Mouse (Mus musculus): ENCODE results near the gene Gkn1.

Gkn1 gene

GRCm38 (mm10) chr6:87350829-87351228 is at the start of gene Gkn1:
Gene Gkn1, minus strand, starts transcription at chr6:87350942.
- no peak for DNase-seq (ENCODE audit: low spot score)

GRCm38 (mm10) chr6:87399886-87400566 is 49.3 kb upstream of the Gkn1 start:
- DNase-seq (ENCODE audit: low spot score), result no peak

- peak; percentile 94 for DNase-seq (ENCODE audit: low spot score)
These were observed 48.4 kb upstream of the Gkn1 start for GRCm38 (mm10) chr6:87399137-87399536.

- no peak for DNase-seq (ENCODE audit: low spot score)
These were observed 44.0 kb upstream of the Gkn1 start for GRCm38 (mm10) chr6:87394783-87395182.

- no peak for DNase-seq (ENCODE audit: low spot score)
These were observed 42.9 kb upstream of the Gkn1 start for GRCm38 (mm10) chr6:87393466-87394205.

- DNase-seq (ENCODE audit: low spot score), result peak; percentile 53
These were observed 38.8 kb upstream of the Gkn1 start for GRCm38 (mm10) chr6:87389455-87389989.

GRCm38 (mm10) chr6:87388877-87389276 is 38.1 kb upstream of the Gkn1 start, which contains the start of gene Gkn3:
Gene Gkn3, minus strand, starts transcription at chr6:87388935.
- no peak for DNase-seq (ENCODE audit: low spot score)

GRCm38 (mm10) chr6:87386681-87387080 is 35.9 kb upstream of the Gkn1 start:
- DNase-seq (ENCODE audit: low spot score), result no peak

- DNase-seq (ENCODE audit: low spot score), result peak; percentile 77
These were observed 35.5 kb upstream of the Gkn1 start for GRCm38 (mm10) chr6:87386203-87386602.

- DNase-seq (ENCODE audit: low spot score), result no peak
These were observed 34.0 kb upstream of the Gkn1 start for GRCm38 (mm10) chr6:87384761-87385160.

- peak; percentile 34 for DNase-seq (ENCODE audit: low spot score)
These were observed 33.4 kb upstream of the Gkn1 start for GRCm38 (mm10) chr6:87383926-87384691.

- no peak for DNase-seq (ENCODE audit: low spot score)
These were observed 22.3 kb upstream of the Gkn1 start, which contains the start of gene Gkn2 for GRCm38 (mm10) chr6:87373057-87373456. Gene Gkn2, plus strand, starts transcription at chr6:87373357.

GRCm38 (mm10) chr6:87369223-87369622 is 18.5 kb upstream of the Gkn1 start:
- DNase-seq (ENCODE audit: low spot score), result no peak

GRCm38 (mm10) chr6:87354441-87354840 is 3.7 kb upstream of the Gkn1 start:
- no peak for DNase-seq (ENCODE audit: low spot score)

GRCm38 (mm10) chr6:87335935-87336295 is 14.8 kb downstream of the Gkn1 start:
- no peak for DNase-seq (ENCODE audit: low spot score)

GRCm38 (mm10) chr6:87335091-87335934 is 15.4 kb downstream of the Gkn1 start, which contains the start of gene Antxr1:
Gene Antxr1, minus strand, starts transcription at chr6:87335821.
- peak; percentile 71 for DNase-seq (ENCODE audit: low spot score)

- DNase-seq (ENCODE audit: low spot score), result peak; percentile 47
These were observed 16.2 kb downstream of the Gkn1 start for GRCm38 (mm10) chr6:87334361-87335090.

GRCm38 (mm10) chr6:87332380-87332779 is 18.4 kb downstream of the Gkn1 start:
- no peak for DNase-seq (ENCODE audit: low spot score)

- DNase-seq (ENCODE audit: low spot score), result no peak
These were observed 22.2 kb downstream of the Gkn1 start for GRCm38 (mm10) chr6:87328265-87329173.

- DNase-seq (ENCODE audit: low spot score), result no peak
These were observed 23.8 kb downstream of the Gkn1 start for GRCm38 (mm10) chr6:87326932-87327331.
